Mouse (Mus musculus) heart, postnatal 0 days (tissue): Measurements from ENCODE around the gene Ptprn2.

Experiments
- CTCF ChIP-seq: IDR thresholded peaks from 2 replicates; pipeline ENCODE4 v1.5.1; 2016; ENCODE audit warnings: antibody characterized with exemption, control low read depth, low read depth
- EP300 ChIP-seq: IDR thresholded peaks from 2 replicates; pipeline ENCODE4 v1.6.1; 2016; ENCODE audit warnings: antibody characterized with exemption, low read depth

- TF ChIP-seq CTCF = no peak
- TF ChIP-seq EP300 = no peak
These were observed 712.6 kb downstream of the Ptprn2 start for GRCm38 (mm10) chr12:117198093-117198492.
